Comparison of ENCODE assay signal across 24 mouse cellular contexts in genomic region chr11:103887724-103888410, GRCm38 (mm10).
"Had no signal": no experiment of that assay in that cellular context is flagged by ENCODE, and none has a peak within 500 bp of the region (broad histone marks: within the 10 kb centered on the region; RNA-seq: fewer than 3 reads in every experiment).

No protein-coding gene starts in this region.

- H3K27ac ChIP-seq: hindbrain, embryonic 13.5 days; hindbrain, embryonic 15.5 days; hindbrain, postnatal 0 days; kidney, embryonic 15.5 days; kidney, postnatal 0 days; limb, embryonic 13.5 days; limb, embryonic 15.5 days; liver, embryonic 12.5 days; liver, embryonic 14.5 days had no signal

- H3K4me2 ChIP-seq: heart, embryonic 12.5 days; hindbrain, embryonic 13.5 days; hindbrain, embryonic 15.5 days; kidney, embryonic 15.5 days; limb, embryonic 13.5 days; limb, embryonic 15.5 days; liver, embryonic 12.5 days had no signal

- H3K27me3 ChIP-seq: heart, embryonic 12.5 days; hindbrain, embryonic 13.5 days; hindbrain, embryonic 15.5 days; kidney, embryonic 15.5 days; limb, embryonic 13.5 days; limb, embryonic 15.5 days; liver, embryonic 12.5 days had no signal

- H3K9me3 ChIP-seq: heart, embryonic 12.5 days; hindbrain, embryonic 13.5 days; hindbrain, embryonic 15.5 days; kidney, embryonic 15.5 days; limb, embryonic 13.5 days; limb, embryonic 15.5 days; liver, embryonic 12.5 days had no signal

- H3K4me3 ChIP-seq: heart, embryonic 12.5 days; hindbrain, embryonic 13.5 days; hindbrain, embryonic 15.5 days; kidney, embryonic 15.5 days; limb, embryonic 13.5 days; limb, embryonic 15.5 days; liver, embryonic 12.5 days had no signal

- DNase-seq: forebrain, postnatal 0 days; gastrocnemius, postnatal 14 days; gastrocnemius, postnatal 36 days; heart, adult 18-20 months; heart, postnatal 10 days; kidney, adult 11 months; kidney, adult 2 months; kidney, adult 9 months; kidney, postnatal 14 days; kidney, postnatal 36 days; layer of hippocampus, adult 9-11 months; layer of hippocampus, postnatal 36 days; left cerebral cortex, postnatal 4 days had no signal

- H3K4me1 ChIP-seq: liver, embryonic 12.5 days had no signal

- ATAC-seq: forebrain, postnatal 0 days; hindbrain, postnatal 0 days; intestine, embryonic 16.5 days; liver, embryonic 12.5 days had no signal

- H3K9ac ChIP-seq: forebrain, postnatal 0 days; heart, embryonic 12.5 days; hindbrain, embryonic 13.5 days; hindbrain, embryonic 15.5 days; kidney, embryonic 15.5 days; limb, embryonic 13.5 days; limb, embryonic 15.5 days; liver, embryonic 12.5 days; liver, embryonic 14.5 days had no signal
